Mouse (Mus musculus): ENCODE data around the gene Flot1. TPM values are rescaled to one million over a fixed set of nuclear protein-coding genes. Genes with fewer than 3 reads are reported as not detected.

The Flot1 gene
- polyA plus RNA-seq (2012; rRNA removed) = 13.7 and 14.1 TPM in 2 replicates

DNA sequence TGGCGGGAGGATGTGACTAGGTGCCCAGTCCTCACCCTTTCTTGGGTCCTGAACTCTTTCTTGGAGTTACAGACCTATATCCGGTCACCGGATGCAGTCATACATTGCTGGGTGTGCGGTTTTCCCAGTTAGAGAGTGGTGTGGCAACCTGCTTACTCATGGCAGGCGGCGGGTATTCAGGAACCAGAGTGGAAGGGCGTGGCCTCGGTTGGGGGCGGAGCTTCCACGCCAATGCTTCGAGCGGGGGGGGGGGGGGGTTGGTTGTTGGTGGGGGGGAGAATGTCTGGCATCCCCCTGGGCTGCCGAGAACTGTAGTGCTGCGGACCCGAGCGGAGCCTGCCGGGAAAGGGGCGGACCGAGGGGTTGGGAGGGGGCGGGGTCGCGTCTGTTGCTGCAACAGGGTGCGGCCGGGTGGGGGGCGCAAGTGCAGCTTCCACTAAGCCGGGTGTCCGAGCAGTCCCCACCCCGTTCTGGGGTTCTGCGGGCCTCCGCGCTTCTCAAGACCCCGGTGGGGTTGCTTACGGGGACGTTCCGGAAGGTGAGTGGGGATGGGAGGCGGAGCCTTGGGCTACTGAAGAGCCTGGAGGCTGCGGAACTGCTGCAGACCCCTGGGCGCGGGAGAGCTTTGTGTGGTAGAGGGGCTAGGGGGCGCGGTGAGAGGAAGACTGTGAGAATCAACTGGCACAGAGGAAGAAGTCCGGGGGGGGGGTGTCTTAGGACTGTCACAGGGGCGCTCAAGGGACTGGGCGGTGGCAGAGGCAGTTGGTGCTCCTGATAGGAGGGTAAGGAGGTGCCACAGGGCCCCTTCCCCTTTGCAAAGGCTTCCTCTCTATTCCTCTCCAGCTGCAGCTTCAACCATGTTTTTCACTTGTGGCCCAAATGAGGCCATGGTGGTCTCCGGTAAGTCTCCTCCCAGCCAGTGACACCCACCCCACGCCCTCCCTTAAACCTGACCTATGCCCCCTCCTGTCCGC lies at the start of gene Flot1:
Gene Flot1 (plus strand): TSS at position 267 of the 974 bp plus-strand sequence.
- no peaks in the 10 kb centered on the region for H3K36me3 ChIP-seq (ENCODE audit: control insufficient read depth, insufficient read depth, low read length)
- H3K4me1 ChIP-seq (ENCODE audit: control insufficient read depth, insufficient read depth, low read length) = peaks cover 26% of the 10 kb centered on the region
- TF ChIP-seq POLR2A (IDR thresholded peaks at IDR 0.05; ENCODE audit: control insufficient read depth, low read depth, low read length) (no peak), CTCF (IDR thresholded peaks at IDR 0.05; ENCODE audit: control insufficient read depth, insufficient read depth, insufficient replicate concordance, low read depth, low read length) (no peak)
- no peaks in the 10 kb centered on the region for H3K27me3 ChIP-seq (ENCODE audit: control insufficient read depth, insufficient read depth, low read length)
- peak within 1 kb of the TSS; percentile 70 for H3K27ac ChIP-seq (ENCODE audit: control insufficient read depth, insufficient read depth, low read depth, low read length)
- H3K4me3 ChIP-seq (ENCODE audit: control insufficient read depth, low read depth, low read length) = peak within 1 kb of the TSS; percentile 88

- peaks cover 2% of the 10 kb centered on the region; the same call in 1 of the 2 replicates for H3K4me1 ChIP-seq (ENCODE audit: control insufficient read depth, insufficient read depth, low read length)
- H3K36me3 ChIP-seq (ENCODE audit: control insufficient read depth, insufficient read depth, low read length) = no peaks in the 10 kb centered on the region
- TF ChIP-seq CTCF (IDR thresholded peaks at IDR 0.05; ENCODE audit: control insufficient read depth, insufficient read depth, insufficient replicate concordance, low read depth, low read length) (no peak), POLR2A (IDR thresholded peaks at IDR 0.05; ENCODE audit: control insufficient read depth, low read depth, low read length) (no peak)
- H3K4me3 ChIP-seq (ENCODE audit: control insufficient read depth, low read depth, low read length) = no peak overlapping the region
- no peaks in the 10 kb centered on the region for H3K27me3 ChIP-seq (ENCODE audit: control insufficient read depth, insufficient read depth, low read length)
- no peak overlapping the region; the same call in 1 of the 2 replicates for H3K27ac ChIP-seq (ENCODE audit: control insufficient read depth, insufficient read depth, low read depth, low read length)
These were observed 46.0 kb upstream of the Flot1 start for GRCm38 (mm10) chr17:35776811-35777609.

- Histone ChIP-seq H3K27ac (ENCODE audit: control insufficient read depth, insufficient read depth, low read depth, low read length) (no peak overlapping the region), H3K4me3 (ENCODE audit: control insufficient read depth, low read depth, low read length) (no peak overlapping the region), H3K27me3 (ENCODE audit: control insufficient read depth, insufficient read depth, low read length) (no peaks in the 10 kb centered on the region), H3K36me3 (ENCODE audit: control insufficient read depth, insufficient read depth, low read length) (no peaks in the 10 kb centered on the region), H3K4me1 (ENCODE audit: control insufficient read depth, insufficient read depth, low read length) (peaks cover 2% of the 10 kb centered on the region; the same call in 1 of the 2 replicates)
- TF ChIP-seq CTCF (IDR thresholded peaks at IDR 0.05; ENCODE audit: control insufficient read depth, insufficient read depth, insufficient replicate concordance, low read depth, low read length) (no peak), POLR2A (IDR thresholded peaks at IDR 0.05; ENCODE audit: control insufficient read depth, low read depth, low read length) (no peak)
These were observed 44.1 kb upstream of the Flot1 start for GRCm38 (mm10) chr17:35778965-35779364.

GRCm38 (mm10) chr17:35779466-35780205 lies 43.4 kb upstream of the Flot1 start:
- H3K27ac ChIP-seq (ENCODE audit: control insufficient read depth, insufficient read depth, low read depth, low read length) = no peak overlapping the region
- no peak overlapping the region for H3K4me3 ChIP-seq (ENCODE audit: control insufficient read depth, low read depth, low read length)
- TF ChIP-seq CTCF (IDR thresholded peaks at IDR 0.05; ENCODE audit: control insufficient read depth, insufficient read depth, insufficient replicate concordance, low read depth, low read length) (no peak), POLR2A (IDR thresholded peaks at IDR 0.05; ENCODE audit: control insufficient read depth, low read depth, low read length) (no peak)

GRCm38 (mm10) chr17:35780362-35780761 lies 42.7 kb upstream of the Flot1 start:
- no peak overlapping the region for H3K4me3 ChIP-seq (ENCODE audit: control insufficient read depth, low read depth, low read length)
- H3K36me3 ChIP-seq (ENCODE audit: control insufficient read depth, insufficient read depth, low read length) = no peaks in the 10 kb centered on the region
- no peaks in the 10 kb centered on the region for H3K27me3 ChIP-seq (ENCODE audit: control insufficient read depth, insufficient read depth, low read length)
- H3K4me1 ChIP-seq (ENCODE audit: control insufficient read depth, insufficient read depth, low read length) = peaks cover 2% of the 10 kb centered on the region; the same call in 1 of the 2 replicates
- TF ChIP-seq POLR2A (IDR thresholded peaks at IDR 0.05; ENCODE audit: control insufficient read depth, low read depth, low read length) (no peak), CTCF (IDR thresholded peaks at IDR 0.05; ENCODE audit: control insufficient read depth, insufficient read depth, insufficient replicate concordance, low read depth, low read length) (no peak)
- H3K27ac ChIP-seq (ENCODE audit: control insufficient read depth, insufficient read depth, low read depth, low read length) = no peak overlapping the region

More at GRCm38 (mm10) chr17:35779466-35780205, 43.4 kb upstream of the Flot1 start:
- H3K36me3 ChIP-seq (ENCODE audit: control insufficient read depth, insufficient read depth, low read length) = no peaks in the 10 kb centered on the region
- H3K27me3 ChIP-seq (ENCODE audit: control insufficient read depth, insufficient read depth, low read length) = no peaks in the 10 kb centered on the region
- H3K4me1 ChIP-seq (ENCODE audit: control insufficient read depth, insufficient read depth, low read length) = peaks cover 2% of the 10 kb centered on the region; the same call in 1 of the 2 replicates

- H3K27me3 ChIP-seq (ENCODE audit: control insufficient read depth, insufficient read depth, low read length) = no peaks in the 10 kb centered on the region
- TF ChIP-seq POLR2A (IDR thresholded peaks at IDR 0.05; ENCODE audit: control insufficient read depth, low read depth, low read length) (no peak), CTCF (IDR thresholded peaks at IDR 0.05; ENCODE audit: control insufficient read depth, insufficient read depth, insufficient replicate concordance, low read depth, low read length) (no peak)
- no peak overlapping the region for H3K27ac ChIP-seq (ENCODE audit: control insufficient read depth, insufficient read depth, low read depth, low read length)
- H3K4me3 ChIP-seq (ENCODE audit: control insufficient read depth, low read depth, low read length) = no peak overlapping the region
- no peaks in the 10 kb centered on the region for H3K36me3 ChIP-seq (ENCODE audit: control insufficient read depth, insufficient read depth, low read length)
- no peaks in the 10 kb centered on the region for H3K4me1 ChIP-seq (ENCODE audit: control insufficient read depth, insufficient read depth, low read length)
These were observed 40.6 kb upstream of the Flot1 start for GRCm38 (mm10) chr17:35782398-35782797.

All from testis, adult 2 months (tissue).